Mouse (Mus musculus) embryo, embryonic 10 days (tissue): ENCODE data around the gene Olfr128.
"Not testable (repeated sequence)": the region's sequence is repeated elsewhere in the genome, so short reads cannot be mapped to it uniquely, and the experiment has no call there.

ENCODE experiments used
- DNase-seq: peaks from one replicate; pipeline ENCODE4 v3.0.0-alpha.2; 2015; ENCODE audit warnings: low spot score

Gene Olfr128

DNA sequence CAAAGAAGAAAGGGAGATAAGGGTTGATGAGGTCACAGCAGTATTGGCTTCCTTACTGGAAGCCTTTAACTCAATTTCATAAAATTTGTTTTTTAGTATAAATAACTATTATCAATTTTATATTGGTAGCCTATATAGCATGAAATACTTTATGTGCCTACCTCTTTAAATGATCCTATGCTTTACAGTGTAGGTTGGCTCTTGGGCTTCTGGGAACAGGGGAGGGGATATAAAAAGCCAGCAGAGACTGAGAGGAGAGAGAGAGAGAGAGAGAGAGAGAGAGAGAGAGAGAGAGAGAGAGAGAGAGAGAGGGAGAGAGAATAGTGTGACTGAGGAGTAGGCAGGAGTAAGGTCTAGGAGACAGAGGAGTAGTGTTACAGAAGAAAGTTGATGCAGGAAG lies at the start of gene Olfr128:
Gene Olfr128, plus strand, starts transcription at position 301 of the 400 bp plus-strand sequence.
- no peak for DNase-seq

GRCm38 (mm10) chr17:37873830-37874229 lies 46.5 kb upstream of the Olfr128 start:
- no peak for DNase-seq

GRCm38 (mm10) chr17:37900137-37900536 lies 20.2 kb upstream of the Olfr128 start, which contains the start of gene Olfr127:
Gene Olfr127 (plus strand): TSS chr17:37900437.
- DNase-seq: no peak

- DNase-seq: not testable (repeated sequence)
Observed at GRCm38 (mm10) chr17:37906821-37907220, 13.5 kb upstream of the Olfr128 start.

DNA sequence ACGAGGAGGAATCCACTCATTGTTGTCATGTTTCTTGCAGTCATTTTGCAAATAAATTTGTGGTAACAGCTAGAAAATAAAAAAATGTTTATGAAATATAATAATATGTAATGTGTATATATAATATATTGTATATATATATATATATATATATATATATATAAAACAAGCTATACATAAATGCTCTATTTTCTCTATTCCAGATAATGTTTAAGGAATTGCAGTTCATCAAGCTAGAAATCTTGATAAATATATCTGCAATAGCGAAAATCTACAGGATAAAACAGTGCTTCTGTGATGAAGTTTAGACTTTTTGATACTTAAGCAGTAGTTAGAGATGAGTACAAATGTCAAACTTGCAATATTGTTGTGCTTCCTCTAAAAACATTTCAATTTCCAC lies 32.6 kb downstream of the Olfr128 start, which contains the start of gene Olfr761:
Gene Olfr761, minus strand, starts transcription at position 101 of the 400 bp plus-strand sequence.
- no peak for DNase-seq

DNA sequence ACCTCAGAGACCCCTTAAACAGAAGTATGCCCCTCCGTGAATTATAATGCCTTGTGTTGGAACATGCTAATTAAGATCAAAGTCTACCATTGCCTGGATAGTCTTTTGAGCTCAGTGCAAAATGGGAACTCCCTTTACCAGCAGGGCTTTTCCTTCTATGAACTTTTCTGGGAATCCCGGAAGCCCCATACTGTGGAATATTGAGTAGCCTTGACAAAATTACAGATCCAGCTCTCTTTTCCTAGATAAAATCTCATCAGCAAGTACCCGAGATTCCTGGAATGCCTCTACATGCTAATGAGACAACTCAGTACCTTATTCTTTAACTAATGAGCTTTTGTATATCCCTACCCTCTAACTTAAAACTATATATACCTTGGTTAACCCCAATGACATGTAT lies 53.2 kb downstream of the Olfr128 start:
- DNase-seq: no peak
